Mouse (Mus musculus): ENCODE results near the gene Zfp704.

The Zfp704 gene

GRCm38 (mm10) chr3:9554916-9555315 lies 55.0 kb downstream of the Zfp704 start:
- DNase-seq = no peak

GRCm38 (mm10) chr3:9552332-9552731 lies 57.6 kb downstream of the Zfp704 start:
- DNase-seq = no peak

- no peak for DNase-seq
These were observed 59.0 kb downstream of the Zfp704 start for GRCm38 (mm10) chr3:9550930-9551329.

- DNase-seq = no peak
These were observed 60.1 kb downstream of the Zfp704 start for GRCm38 (mm10) chr3:9549815-9550214.

- no peak for DNase-seq
These were observed 61.7 kb downstream of the Zfp704 start for GRCm38 (mm10) chr3:9548188-9548587.

GRCm38 (mm10) chr3:9546882-9547620 lies 62.8 kb downstream of the Zfp704 start:
- DNase-seq = peak in 1 of 2 experiments; percentile 7

- no peak for DNase-seq
These were observed 65.5 kb downstream of the Zfp704 start for GRCm38 (mm10) chr3:9544421-9544820.

GRCm38 (mm10) chr3:9543916-9544315 lies 66.0 kb downstream of the Zfp704 start:
- DNase-seq = no peak

- DNase-seq = no peak
These were observed 66.4 kb downstream of the Zfp704 start for GRCm38 (mm10) chr3:9543463-9543862.

GRCm38 (mm10) chr3:9541561-9541960 lies 68.3 kb downstream of the Zfp704 start:
- DNase-seq = no peak

GRCm38 (mm10) chr3:9538510-9538909 lies 71.4 kb downstream of the Zfp704 start:
- DNase-seq = no peak

GRCm38 (mm10) chr3:9537889-9538288 lies 72.0 kb downstream of the Zfp704 start:
- DNase-seq = no peak

- DNase-seq = no peak
These were observed 79.6 kb downstream of the Zfp704 start for GRCm38 (mm10) chr3:9530097-9530780.

GRCm38 (mm10) chr3:9524429-9524828 lies 85.5 kb downstream of the Zfp704 start:
- no peak for DNase-seq

- no peak for DNase-seq
These were observed 86.6 kb downstream of the Zfp704 start for GRCm38 (mm10) chr3:9523081-9523932.

- DNase-seq = no peak
These were observed 87.9 kb downstream of the Zfp704 start for GRCm38 (mm10) chr3:9522009-9522408.

GRCm38 (mm10) chr3:9520728-9521054 lies 89.2 kb downstream of the Zfp704 start:
- DNase-seq = no peak

- no peak for DNase-seq
These were observed 89.7 kb downstream of the Zfp704 start for GRCm38 (mm10) chr3:9520051-9520727.

- no peak for DNase-seq
These were observed 90.4 kb downstream of the Zfp704 start for GRCm38 (mm10) chr3:9519491-9519890.

- DNase-seq = no peak
These were observed 90.9 kb downstream of the Zfp704 start for GRCm38 (mm10) chr3:9518936-9519335.

- no peak for DNase-seq
These were observed 93.6 kb downstream of the Zfp704 start for GRCm38 (mm10) chr3:9516119-9516855.

- DNase-seq = no peak
These were observed 94.4 kb downstream of the Zfp704 start for GRCm38 (mm10) chr3:9515527-9515926.

All from B cell, adult 2 months (primary cell).